In the genomic region with DNA sequence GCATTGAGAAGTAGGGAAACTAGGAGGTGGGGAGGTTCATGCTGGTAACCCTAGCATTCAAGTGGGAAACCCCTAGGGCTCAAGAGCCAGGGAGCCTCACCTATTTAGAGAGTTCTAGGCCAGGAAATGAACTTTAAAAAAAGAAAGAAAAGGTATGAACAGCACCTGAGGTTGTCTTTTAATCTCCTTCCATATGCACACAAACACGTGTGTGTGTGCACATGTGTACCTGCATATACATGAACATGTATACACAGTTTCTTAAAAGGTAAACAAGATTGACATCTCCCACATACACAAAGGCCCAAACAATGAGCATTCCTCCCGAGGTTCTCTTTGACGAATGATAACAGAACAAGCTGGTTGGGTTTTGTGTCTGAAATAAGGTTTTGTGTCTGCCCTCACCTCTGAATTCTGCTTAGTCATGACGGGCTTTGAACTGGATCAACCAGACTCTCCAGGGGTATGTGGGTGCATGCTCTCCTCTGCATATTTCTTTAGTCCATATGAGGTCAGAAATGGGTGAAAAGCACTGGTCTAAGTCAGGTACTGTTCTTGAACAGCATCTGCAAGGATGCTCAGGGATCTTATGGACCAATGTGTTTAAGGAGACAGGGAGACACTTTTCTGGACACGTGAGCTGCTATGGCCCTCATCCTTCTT, we compare ENCODE assay signal across 16 mouse cellular contexts. TPM values are rescaled to one million over a fixed set of nuclear protein-coding genes. Genes with fewer than 3 reads are reported as not detected.
DNase-seq lines count a peak whose midpoint lies in the region; ATAC-seq and TF ChIP-seq lines count a peak whose summit lies in the region.
"Had no signal": no experiment of that assay in that cellular context is flagged by ENCODE, and none has a peak within 500 bp of the region (broad histone marks: within the 10 kb centered on the region; RNA-seq: fewer than 3 reads in every experiment).

No protein-coding gene starts in this region.

- DNase-seq in A20 (ENCODE audit: low read depth, low spot score) (peak; percentile 45), CH12.LX (ENCODE audit: extremely low read depth) (no peak)
- DNase-seq in liver, embryonic 13.5 days: no peak
- no peak for DNase-seq in kidney, postnatal 10 days
- DNase-seq in right cerebral cortex, postnatal 25 days: no peak
- DNase-seq: adrenal gland, postnatal 14 days; cerebellum, postnatal 14 days; kidney, adult 9 months; right cerebral cortex, adult 18-20 months; thymus, adult 2 months had no signal

- ATAC-seq in intestine, embryonic 15.5 days: no peak
- no peak for ATAC-seq in intestine, embryonic 16.5 days
- no peak for ATAC-seq in liver, embryonic 13.5 days (ENCODE audit: low read depth)
- ATAC-seq: midbrain, embryonic 16.5 days had no signal

- TF ChIP-seq EP300 in CH12.LX (IDR thresholded peaks at IDR 0.05; ENCODE audit: low read length): no peak

- H3K9me3 ChIP-seq in intestine, embryonic 15.5 days: no peaks in the 10 kb centered on the region
- no peaks in the 10 kb centered on the region for H3K9me3 ChIP-seq in intestine, embryonic 16.5 days (ENCODE audit: control insufficient read depth, low read length)
- H3K9me3 ChIP-seq in CH12.LX (replicated peaks; ENCODE audit: low read length): peaks cover 7% of the 10 kb centered on the region
- H3K9me3 ChIP-seq in liver, embryonic 13.5 days (replicated peaks): no peaks in the 10 kb centered on the region
- H3K9me3 ChIP-seq: embryonic facial prominence, embryonic 10.5 days; hindbrain, embryonic 13.5 days; limb, embryonic 15.5 days had no signal

- H3K4me3 ChIP-seq in intestine, embryonic 15.5 days (replicated peaks): no peak overlapping the region
- no peak overlapping the region for H3K4me3 ChIP-seq in intestine, embryonic 16.5 days (ENCODE audit: low read length)
- H3K4me3 ChIP-seq in CH12.LX (replicated peaks in 1 of 3; ENCODE audit: low read depth in 2 of 3, low read length in 2 of 3, poor library complexity in 1 of 3): peak overlapping the region; percentile 25 to 88 (median 77)
- no peak overlapping the region for H3K4me3 ChIP-seq in liver, embryonic 13.5 days (replicated peaks)
- H3K4me3 ChIP-seq: hindbrain, embryonic 13.5 days; limb, embryonic 15.5 days had no signal

- no peak overlapping the region for H3K9ac ChIP-seq in intestine, embryonic 15.5 days
- H3K9ac ChIP-seq in intestine, embryonic 16.5 days (ENCODE audit: low read depth, low read length): no peak overlapping the region
- peak overlapping the region; percentile 46; the same call in 1 of the 2 replicates for H3K9ac ChIP-seq in CH12.LX (ENCODE audit: insufficient read depth, low read depth)
- no peak overlapping the region for H3K9ac ChIP-seq in liver, embryonic 13.5 days
- H3K9ac ChIP-seq: hindbrain, embryonic 13.5 days; limb, embryonic 15.5 days had no signal

- H3K4me1 ChIP-seq in intestine, embryonic 15.5 days (replicated peaks): peaks cover 17% of the 10 kb centered on the region; the same call in 1 of the 2 replicates
- H3K4me1 ChIP-seq in intestine, embryonic 16.5 days (ENCODE audit: control insufficient read depth, insufficient read depth, low read length): peaks cover 16% of the 10 kb centered on the region
- peaks cover 9 to 30% of the 10 kb centered on the region in 2 experiments for H3K4me1 ChIP-seq in CH12.LX (ENCODE audit: control insufficient read depth in 1 of 2, insufficient read depth in 2 of 2)
- H3K4me1 ChIP-seq in liver, embryonic 13.5 days (replicated peaks): peaks cover 45% of the 10 kb centered on the region

- dilution Hi-C loops in CH12.LX (cut with MboI; ENCODE audit: extremely low pct_ligation_motif_present, extremely low pct_unique_long_range_greater_than_20kb, low sequenced_read_pairs): no loop called here

- in situ Hi-C loops in CH12.LX (cut with MboI; ENCODE audit: low pct_ligation_motif_present, low pct_unique_long_range_greater_than_20kb, low sequenced_read_pairs): loop anchor here (5.0 kb wide), 2 partner anchors 34 to 36 kb away; no protein-coding TSS in a partner anchor

- peaks cover 4% of the 10 kb centered on the region; the same call in 1 of the 2 replicates for H3K36me3 ChIP-seq in intestine, embryonic 15.5 days
- H3K36me3 ChIP-seq in intestine, embryonic 16.5 days (ENCODE audit: control insufficient read depth, insufficient read depth, low read length): peaks cover 3% of the 10 kb centered on the region; the same call in 1 of the 2 replicates
- H3K36me3 ChIP-seq in CH12.LX (replicated peaks in 1 of 2; ENCODE audit: control insufficient read depth in 1 of 2, insufficient read depth in 1 of 2, low read length in 1 of 2): peaks cover 15 to 27% of the 10 kb centered on the region in 2 experiments
- H3K36me3 ChIP-seq in liver, embryonic 13.5 days: peaks cover 12% of the 10 kb centered on the region; the same call in 1 of the 2 replicates

- no peak for TF ChIP-seq RAD21 in CH12.LX (IDR thresholded peaks at IDR 0.05; ENCODE audit: low read depth, low read length)

- no peak for TF ChIP-seq POLR2A in CH12.LX (IDR thresholded peaks at IDR 0.05; ENCODE audit: low read depth, low read length)

- peaks cover 19% of the 10 kb centered on the region for H3K79me2 ChIP-seq in CH12.LX (replicated peaks; ENCODE audit: control insufficient read depth, extremely low read depth, insufficient read depth, poor library complexity, severe bottlenecking)

- WGBS in intestine, embryonic 15.5 days: 79% methylated on average over 5 of the region's 5 CpGs
- WGBS in intestine, embryonic 16.5 days: 73% methylated on average over 5 of the region's 5 CpGs
- 61% methylated on average over 5 of the region's 5 CpGs for WGBS in liver, embryonic 13.5 days (ENCODE audit: insufficient replicate concordance)

- no peak for TF ChIP-seq CTCF in CH12.LX (conservative IDR thresholded peaks at IDR 0.05 in 1 of 2, IDR thresholded peaks at IDR 0.05 in 1 of 2; ENCODE audit: low read depth in 2 of 2, low read length in 2 of 2)

- peak overlapping the region; percentile 53; the same call in 1 of the 2 replicates for H3K4me2 ChIP-seq in intestine, embryonic 15.5 days (replicated peaks)
- no peak overlapping the region for H3K4me2 ChIP-seq in intestine, embryonic 16.5 days (ENCODE audit: low read depth, low read length)
- H3K4me2 ChIP-seq in CH12.LX (ENCODE audit: insufficient read depth, low read depth, poor library complexity, severe bottlenecking): peak overlapping the region; percentile 73
- H3K4me2 ChIP-seq in liver, embryonic 13.5 days: peak overlapping the region; percentile 69; the same call in 1 of the 2 replicates

- H3K27me3 ChIP-seq in intestine, embryonic 15.5 days (replicated peaks): no peaks in the 10 kb centered on the region
- H3K27me3 ChIP-seq in intestine, embryonic 16.5 days (replicated peaks; ENCODE audit: control insufficient read depth, insufficient read depth, low read length): no peaks in the 10 kb centered on the region
- no peaks in the 10 kb centered on the region for H3K27me3 ChIP-seq in CH12.LX (replicated peaks)
- H3K27me3 ChIP-seq in liver, embryonic 13.5 days: no peaks in the 10 kb centered on the region
- H3K27me3 ChIP-seq: hindbrain, embryonic 13.5 days; limb, embryonic 15.5 days had no signal

- H3K27ac ChIP-seq in intestine, embryonic 15.5 days: no peak overlapping the region
- no peak overlapping the region for H3K27ac ChIP-seq in intestine, embryonic 16.5 days (ENCODE audit: low read length)
- H3K27ac ChIP-seq in CH12.LX (ENCODE audit: insufficient read depth, low read depth): no peak overlapping the region
- H3K27ac ChIP-seq in liver, embryonic 13.5 days: 0 out of 2 replicates have a peak overlapping the region, but pooled peaks have one; percentile 24
- H3K27ac ChIP-seq: embryonic facial prominence, embryonic 10.5 days; hindbrain, embryonic 13.5 days; limb, embryonic 15.5 days had no signal

TF ChIP-seq in CH12.LX, 34 proteins besides CTCF, POLR2A, EP300 and RAD21 (continues in another document):
- TF ChIP-seq MEF2A (IDR thresholded peaks at IDR 0.05; ENCODE audit: borderline replicate concordance, low read depth, low read length): no peak
- no peak for TF ChIP-seq ETS1 (conservative IDR thresholded peaks at IDR 0.05; ENCODE audit: low read depth, low read length)
- no peak for TF ChIP-seq GABPA (IDR thresholded peaks at IDR 0.05; ENCODE audit: insufficient replicate concordance, low read depth, low read length)
- TF ChIP-seq MXI1 (IDR thresholded peaks at IDR 0.05; ENCODE audit: low read depth, low read length): peak; percentile 50; the same call in 1 of the 2 replicates
- TF ChIP-seq PAX5 (IDR thresholded peaks at IDR 0.05; ENCODE audit: low read length): no peak
- 0 out of 2 replicates have a peak, but pooled peaks have one; percentile 2 for TF ChIP-seq SIN3A (IDR thresholded peaks at IDR 0.05; ENCODE audit: low read length)
- no peak for TF ChIP-seq HCFC1 (IDR thresholded peaks at IDR 0.05; ENCODE audit: low read depth, low read length)
- no peak for TF ChIP-seq JUND (conservative IDR thresholded peaks at IDR 0.05; ENCODE audit: low read depth, low read length)
- TF ChIP-seq ZNF384 (IDR thresholded peaks at IDR 0.05; ENCODE audit: low read depth, low read length): no peak
- no peak for TF ChIP-seq UBTF (IDR thresholded peaks at IDR 0.05; ENCODE audit: low read depth, low read length)
- TF ChIP-seq MAX (IDR thresholded peaks at IDR 0.05; ENCODE audit: low read length): peak; percentile 71

RNA-seq across cellular contexts. Expression of a gene that starts 2.5 kb away (rescaled TPM):
- 20.0 and 20.1 TPM in 2 replicates for polyA plus RNA-seq in intestine, embryonic 15.5 days (2015; fragmentation: Nextera tagmentation; extraction: Ambion mirVana)
- 19.3 and 19.9 TPM in 2 replicates for polyA plus RNA-seq in intestine, embryonic 16.5 days (2015; fragmentation: Nextera tagmentation; extraction: Ambion mirVana)
- 9.8 and 14.1 TPM in 2 replicates for total RNA-seq in CH12.LX (2012; rRNA removed)
- total RNA-seq in CH12.LX (2014; rRNA removed): 6.6 TPM in 2 replicates
- polyA plus RNA-seq in CH12.LX (2012; ENCODE audit: insufficient read length, low read depth): 9.4 and 10.0 TPM in 2 replicates
- 8.7 and 9.2 TPM in 2 replicates for polyA plus RNA-seq in liver, embryonic 13.5 days (2015; fragmentation: Nextera tagmentation; extraction: Ambion mirVana)

RNA-seq across cellular contexts. Expression of a gene that starts 3.5 kb away (rescaled TPM):
- polyA plus RNA-seq in intestine, embryonic 15.5 days (2015; fragmentation: Nextera tagmentation; extraction: Ambion mirVana): 4.7 and 5.0 TPM in 2 replicates
- polyA plus RNA-seq in intestine, embryonic 16.5 days (2015; fragmentation: Nextera tagmentation; extraction: Ambion mirVana): 5.1 and 5.3 TPM in 2 replicates
- total RNA-seq in CH12.LX (2012; rRNA removed) (3.3 and 3.5 TPM in 2 replicates), CH12.LX (2014; rRNA removed) (2.5 and 2.7 TPM in 2 replicates)
- 5.0 and 6.5 TPM in 2 replicates for polyA plus RNA-seq in CH12.LX (2012; ENCODE audit: insufficient read length, low read depth)
- 2.2 and 2.4 TPM in 2 replicates for polyA plus RNA-seq in liver, embryonic 13.5 days (2015; fragmentation: Nextera tagmentation; extraction: Ambion mirVana)

RNA-seq across cellular contexts. Expression of a gene that starts 58.1 kb away (rescaled TPM):
- polyA plus RNA-seq in intestine, embryonic 15.5 days (2015; fragmentation: Nextera tagmentation; extraction: Ambion mirVana): 43.5 and 48.2 TPM in 2 replicates
- 49.1 and 49.8 TPM in 2 replicates for polyA plus RNA-seq in intestine, embryonic 16.5 days (2015; fragmentation: Nextera tagmentation; extraction: Ambion mirVana)
- total RNA-seq in CH12.LX (2012; rRNA removed) (19.6 and 21.3 TPM in 2 replicates), CH12.LX (2014; rRNA removed) (14.7 and 17.1 TPM in 2 replicates)
- 19.5 and 20.3 TPM in 2 replicates for polyA plus RNA-seq in CH12.LX (2012; ENCODE audit: insufficient read length, low read depth)
- 14.1 and 15.5 TPM in 2 replicates for polyA plus RNA-seq in liver, embryonic 13.5 days (2015; fragmentation: Nextera tagmentation; extraction: Ambion mirVana)

Comparison
In these comparisons a context has a peak if more than half of its experiments do, and no peak if none do; other contexts are left out.
1. H3K4me3 ChIP-seq: peak in CH12.LX (3 of 3); none in intestine, embryonic 15.5 days (single experiment), intestine, embryonic 16.5 days (single experiment) and liver, embryonic 13.5 days (single experiment).